Mouse (Mus musculus) myocyte (in vitro differentiated cells): Measurements from ENCODE around the gene Kcnk12. TPM values are rescaled to one million over a fixed set of nuclear protein-coding genes. Genes with fewer than 3 reads are reported as not detected.
A peak's percentile ranks its signal among the peaks of the same experiment; 100 is the strongest.

Source experiments
- H3K27me3 ChIP-seq: one replicate; pipeline ENCODE4 v1.6.1; 2011; ENCODE audit not compliant: control insufficient read depth, insufficient read depth, insufficient read length
- H3K36me3 ChIP-seq: one replicate; pipeline ENCODE4 v1.6.1; 2011; ENCODE audit not compliant: control insufficient read depth, insufficient read depth
- H3K4me2 ChIP-seq: one replicate; pipeline ENCODE4 v1.6.1; 2011; ENCODE audit warnings: low read depth, control low read depth
- H3K4me3 ChIP-seq: one replicate; pipeline ENCODE4 v1.5.1; 2011; ENCODE audit warnings: mild to moderate bottlenecking, control low read depth, moderate library complexity
- H3K79me2 ChIP-seq: one replicate; pipeline ENCODE4 v1.6.1; 2011; ENCODE audit not compliant: control insufficient read depth, insufficient read depth
- H3ac ChIP-seq: one replicate; pipeline ENCODE4 v1.6.1; 2011; ENCODE audit not compliant: control insufficient read depth, insufficient read length
- CEBPB ChIP-seq: IDR thresholded peaks from 2 replicates; pipeline ENCODE4 v1.6.1; 2011; ENCODE audit warnings: mild to moderate bottlenecking, moderate library complexity; ENCODE audit not compliant: poor library complexity, insufficient read depth, severe bottlenecking
- E2F4 ChIP-seq: IDR thresholded peaks from one replicate; pipeline ENCODE4 v1.6.1; 2011; ENCODE audit warnings: mild to moderate bottlenecking, control low read depth, moderate library complexity; ENCODE audit not compliant: insufficient read depth
- MAX ChIP-seq: IDR thresholded peaks from one replicate; pipeline ENCODE4 v1.6.1; 2011; ENCODE audit warnings: low read depth, mild to moderate bottlenecking, control low read depth
- MYOD1 ChIP-seq, 3 experiments: IDR thresholded peaks; one replicate each; pipeline ENCODE4 v1.6.1; 2011; ENCODE audit warnings: control low read depth in 2 of 3, low read depth in 2 of 3, mild to moderate bottlenecking in 2 of 3, moderate library complexity in 1 of 3; ENCODE audit not compliant: insufficient read length in 2 of 3, control insufficient read depth in 1 of 3
- MYOG ChIP-seq, 3 experiments: IDR thresholded peaks; one replicate each; pipeline ENCODE4 v1.6.1; 2011; ENCODE audit warnings: control low read depth in 2 of 3, low read depth in 2 of 3, mild to moderate bottlenecking in 2 of 3; ENCODE audit not compliant: insufficient read length in 2 of 3, control insufficient read depth in 1 of 3, insufficient read depth in 1 of 3
- POLR2A ChIP-seq: IDR thresholded peaks from one replicate; pipeline ENCODE4 v1.6.1; 2011; ENCODE audit warnings: low read depth, mild to moderate bottlenecking, control low read depth, moderate library complexity; ENCODE audit not compliant: insufficient read length
- POLR2AphosphoS2 ChIP-seq: IDR thresholded peaks from one replicate; pipeline ENCODE4 v1.6.1; 2011; ENCODE audit warnings: low read depth, control low read depth; ENCODE audit not compliant: insufficient read length
- REST ChIP-seq: IDR thresholded peaks from one replicate; pipeline ENCODE4 v1.6.1; 2011; ENCODE audit warnings: mild to moderate bottlenecking, control low read depth, moderate library complexity; ENCODE audit not compliant: insufficient read depth, insufficient read length
- SRF ChIP-seq: IDR thresholded peaks from one replicate; pipeline ENCODE4 v1.6.1; 2011; ENCODE audit warnings: low read depth; ENCODE audit not compliant: control insufficient read depth, insufficient read length
- TCF12 ChIP-seq: IDR thresholded peaks from one replicate; pipeline ENCODE4 v1.6.1; 2011; ENCODE audit warnings: mild to moderate bottlenecking, control low read depth; ENCODE audit not compliant: poor library complexity, insufficient read depth, severe bottlenecking
- TCF3 ChIP-seq: IDR thresholded peaks from one replicate; pipeline ENCODE4 v1.6.1; 2011; ENCODE audit warnings: low read depth, control low read depth; ENCODE audit not compliant: insufficient read length
- USF1 ChIP-seq: IDR thresholded peaks from one replicate; pipeline ENCODE4 v1.6.1; 2011; ENCODE audit warnings: low read depth, mild to moderate bottlenecking, control low read depth, moderate library complexity
- polyA plus RNA-seq: library from polyadenylated mRNA; unstranded; fragments of >200 nt; fragmentation: generic; extraction: Trizol; gene quantifications from one replicate; pipeline ENCODE4 v1.2.1, GENCODE M21; 2012; ENCODE audit warnings: missing spikeins

Gene Kcnk12
- polyA plus RNA-seq, result 0.35 TPM

- TF ChIP-seq CEBPB (no peak), E2F4 (no peak), TCF12 (no peak), REST (no peak), POLR2AphosphoS2 (no peak)
- no peak within 1 kb of the TSS for H3ac ChIP-seq
- H3K4me2 ChIP-seq, result peak within 1 kb of the TSS; percentile 42
- peaks cover 28% of the 10 kb centered on the region for H3K27me3 ChIP-seq
- no peaks in the 10 kb centered on the region for H3K79me2 ChIP-seq
- H3K36me3 ChIP-seq, result no peaks in the 10 kb centered on the region
- no peak within 1 kb of the TSS for H3K4me3 ChIP-seq
Measured at GRCm38 (mm10) chr17:87797688-87798291, at the start of gene Kcnk12. TSS of gene Kcnk12 (minus strand) at chr17:87797994.

GRCm38 (mm10) chr17:87842156-87842555 is 44.4 kb upstream of the Kcnk12 start:
- no peaks in the 10 kb centered on the region for H3K27me3 ChIP-seq
- no peaks in the 10 kb centered on the region for H3K36me3 ChIP-seq
- no peak overlapping the region for H3ac ChIP-seq
- no peak overlapping the region for H3K4me3 ChIP-seq
- no peaks in the 10 kb centered on the region for H3K79me2 ChIP-seq
- H3K4me2 ChIP-seq, result no peak overlapping the region
- TF ChIP-seq POLR2A (no peak), REST (no peak), MYOD1 (IDR thresholded peaks at IDR 0.05; ENCODE audit: control insufficient read depth in 1 of 3, insufficient read length in 2 of 3, low read depth in 2 of 3) (no peak), MAX (no peak), SRF (no peak), POLR2AphosphoS2 (no peak), CEBPB (no peak), E2F4 (no peak), TCF12 (no peak), TCF3 (no peak), USF1 (no peak), MYOG (IDR thresholded peaks at IDR 0.05; ENCODE audit: control insufficient read depth in 1 of 3, insufficient read depth in 1 of 3, insufficient read length in 2 of 3, low read depth in 2 of 3) (no peak)

- TF ChIP-seq MYOD1 (IDR thresholded peaks at IDR 0.05; ENCODE audit: control insufficient read depth in 1 of 3, insufficient read length in 2 of 3, low read depth in 2 of 3) (no peak), SRF (no peak), REST (no peak), USF1 (no peak), POLR2A (no peak), TCF12 (no peak)
- no peaks in the 10 kb centered on the region for H3K27me3 ChIP-seq
- H3K4me2 ChIP-seq, result no peak overlapping the region
- H3ac ChIP-seq, result no peak overlapping the region
- H3K36me3 ChIP-seq, result no peaks in the 10 kb centered on the region
- H3K4me3 ChIP-seq, result no peak overlapping the region
- no peaks in the 10 kb centered on the region for H3K79me2 ChIP-seq
Measured at GRCm38 (mm10) chr17:87840079-87840478, 42.3 kb upstream of the Kcnk12 start.

- Histone ChIP-seq H3K4me3 (no peak overlapping the region), H3K27me3 (no peaks in the 10 kb centered on the region), H3K36me3 (no peaks in the 10 kb centered on the region), H3K4me2 (no peak overlapping the region), H3K79me2 (no peaks in the 10 kb centered on the region), H3ac (no peak overlapping the region)
- TF ChIP-seq POLR2AphosphoS2 (no peak), TCF3 (no peak), SRF (no peak), POLR2A (no peak), REST (no peak), MAX (no peak), TCF12 (no peak), MYOG (IDR thresholded peaks at IDR 0.05; ENCODE audit: control insufficient read depth in 1 of 3, insufficient read depth in 1 of 3, insufficient read length in 2 of 3, low read depth in 2 of 3) (no peak), USF1 (no peak), E2F4 (no peak), MYOD1 (IDR thresholded peaks at IDR 0.05; ENCODE audit: control insufficient read depth in 1 of 3, insufficient read length in 2 of 3, low read depth in 2 of 3) (no peak), CEBPB (no peak)
Measured at GRCm38 (mm10) chr17:87834850-87835249, 37.1 kb upstream of the Kcnk12 start.

- Histone ChIP-seq H3ac (no peak overlapping the region), H3K79me2 (no peaks in the 10 kb centered on the region), H3K27me3 (no peaks in the 10 kb centered on the region), H3K36me3 (no peaks in the 10 kb centered on the region), H3K4me3 (no peak overlapping the region), H3K4me2 (no peak overlapping the region)
- TF ChIP-seq SRF, result no peak
- TF ChIP-seq TCF3, result no peak
- TF ChIP-seq POLR2AphosphoS2, result no peak
- no peak for TF ChIP-seq E2F4
- no peak for TF ChIP-seq CEBPB
- TF ChIP-seq REST, result no peak
- TF ChIP-seq MYOD1 (IDR thresholded peaks at IDR 0.05; ENCODE audit: control insufficient read depth in 1 of 3, insufficient read length in 2 of 3, low read depth in 2 of 3), result no peak
- TF ChIP-seq USF1, result no peak
- TF ChIP-seq MAX, result no peak
- no peak for TF ChIP-seq TCF12
- TF ChIP-seq POLR2A, result no peak
- TF ChIP-seq MYOG (IDR thresholded peaks at IDR 0.05; ENCODE audit: control insufficient read depth in 1 of 3, insufficient read depth in 1 of 3, insufficient read length in 2 of 3, low read depth in 2 of 3), result no peak
Measured at GRCm38 (mm10) chr17:87826909-87827308, 29.1 kb upstream of the Kcnk12 start.
